Mouse (Mus musculus) lung, postnatal 4 days (tissue): ENCODE measurements at regions not wholly inside any gene's neighbourhood (a gene's known extent, or its start where the extent isn't known, plus 50 kb on each side); places are given as distances from the start of the nearest gene placed in this dataset.

Experiments
- DNase-seq, 2 experiments: peaks; one replicate each; pipeline ENCODE4 v3.0.0; 2021

- peak in 1 of 2 experiments; percentile 13 for DNase-seq
Observed at GRCm38 (mm10) chr6:123930951-123931350, 77.7 kb upstream of the Vmn2r25 start.

GRCm38 (mm10) chr6:123937930-123938329 lies 84.7 kb upstream of the Vmn2r25 start:
- DNase-seq: no peak

- no peak for DNase-seq
Observed at GRCm38 (mm10) chr6:123961321-123961720, 63.0 kb upstream of the Vmn2r26 start.

GRCm38 (mm10) chr6:123971180-123971579 lies 53.2 kb upstream of the Vmn2r26 start:
- no peak for DNase-seq
